Mouse (Mus musculus) forebrain, embryonic 14.5 days (tissue): ENCODE measurements around the gene Celf1. TPM values are rescaled to one million over a fixed set of nuclear protein-coding genes. Genes with fewer than 3 reads are reported as not detected.

Experiments used
- ATAC-seq: fragments of 200-750 bp; cut with Nextera tagmentation; 2 replicates; pipeline ENCODE4 v1.8.0; 2017; ENCODE audit warnings: mild to moderate bottlenecking, moderate library complexity
- DNase-seq: peaks from one replicate; pipeline ENCODE4 v3.0.0-alpha.2; 2015; ENCODE audit warnings: low spot score
- H3K27ac ChIP-seq: fragments of 300-500 bp; sonication (generic); 2 replicates; pipeline ENCODE4 v1.5.1; 2014; ENCODE audit warnings: low read depth, mild to moderate bottlenecking, control low read depth, low read length, moderate library complexity
- H3K27me3 ChIP-seq: fragments of 300-500 bp; sonication (generic); replicated peaks from 2 replicates; pipeline ENCODE4 v1.6.1; 2014; ENCODE audit warnings: low read length, control low read depth, mixed read lengths; ENCODE audit not compliant: control insufficient read depth, insufficient read depth
- H3K36me3 ChIP-seq: fragments of 300-500 bp; sonication (generic); 2 replicates; pipeline ENCODE4 v1.6.1; 2014; ENCODE audit warnings: low read length, control low read depth; ENCODE audit not compliant: control insufficient read depth, insufficient read depth
- H3K4me1 ChIP-seq: fragments of 300-500 bp; sonication (generic); 2 replicates; pipeline ENCODE4 v1.6.1; 2014; ENCODE audit warnings: antibody characterized with exemption, low read length, control low read depth; ENCODE audit not compliant: control insufficient read depth, insufficient read depth
- H3K4me2 ChIP-seq: fragments of 300-500 bp; sonication (generic); 2 replicates; pipeline ENCODE4 v1.6.1; 2014; ENCODE audit warnings: mild to moderate bottlenecking, control low read depth, low read length
- H3K4me3 ChIP-seq: fragments of 300-500 bp; sonication (generic); 2 replicates; pipeline ENCODE4 v1.5.1; 2014; ENCODE audit warnings: low read depth, low read length, control low read depth
- H3K9ac ChIP-seq: fragments of 300-500 bp; sonication (generic); 2 replicates; pipeline ENCODE4 v1.6.1; 2014; ENCODE audit warnings: mild to moderate bottlenecking, low read length, control low read depth, moderate library complexity
- H3K9me3 ChIP-seq: fragments of 300-500 bp; sonication (generic); replicated peaks from 2 replicates; pipeline ENCODE4 v1.6.1; 2016; ENCODE audit warnings: low read length, control low read depth, mixed read lengths; ENCODE audit not compliant: control insufficient read depth
- WGBS: fragments of 180-500 bp; shearing (Covaris S2); extraction: QIAGEN DNeasy Blood & Tissue Kit; methylation state at CpG from one replicate; pipeline ENCODE4 v1.1.7; 2014; 5-methylcytosine and 5-hydroxymethylcytosine counted together
- polyA plus RNA-seq: library from polyadenylated mRNA; unstranded; fragments of >200 nt; fragmentation: Nextera tagmentation; extraction: Ambion mirVana; gene quantifications from 2 replicates; pipeline ENCODE4 v1.2.1, GENCODE M21; 2014

Gene Celf1
- polyA plus RNA-seq, 1 experiment from 2014 or later: 76.4 TPM

- Histone ChIP-seq H3K27ac (no peak overlapping the region), H3K4me1 (0 out of 2 replicates have a peak, but pooled peaks cover 3% of the 10 kb centered on the region), H3K4me2 (no peak overlapping the region), H3K27me3 (no peaks in the 10 kb centered on the region), H3K9me3 (no peaks in the 10 kb centered on the region), H3K9ac (no peak overlapping the region), H3K36me3 (0 out of 2 replicates have a peak, but pooled peaks cover 3% of the 10 kb centered on the region), H3K4me3 (no peak overlapping the region)
- DNase-seq (no peak), ATAC-seq (no peak)
- WGBS: 76% methylated on average over 7 of the region's 7 CpGs
Observed at GRCm38 (mm10) chr2:90975181-90975835, 35.1 kb downstream of the Celf1 start.

GRCm38 (mm10) chr2:90976590-90976989, 36.4 kb downstream of the Celf1 start:
- no peak for DNase-seq
- Histone ChIP-seq H3K4me2 (no peak overlapping the region), H3K4me3 (no peak overlapping the region), H3K4me1 (no peaks in the 10 kb centered on the region), H3K27ac (no peak overlapping the region), H3K9me3 (no peaks in the 10 kb centered on the region), H3K27me3 (no peaks in the 10 kb centered on the region), H3K36me3 (0 out of 2 replicates have a peak, but pooled peaks cover 2% of the 10 kb centered on the region), H3K9ac (no peak overlapping the region)
- no peak for ATAC-seq
- 90% methylated on average over 2 of the region's 2 CpGs for WGBS

GRCm38 (mm10) chr2:90977291-90977690, 37.1 kb downstream of the Celf1 start:
- Histone ChIP-seq H3K4me2 (no peak overlapping the region), H3K4me3 (no peak overlapping the region), H3K27ac (no peak overlapping the region), H3K9ac (no peak overlapping the region), H3K27me3 (no peaks in the 10 kb centered on the region), H3K9me3 (no peaks in the 10 kb centered on the region), H3K36me3 (no peaks in the 10 kb centered on the region), H3K4me1 (no peaks in the 10 kb centered on the region)
- WGBS: 82% methylated on average over 4 of the region's 4 CpGs
- DNase-seq (no peak), ATAC-seq (no peak)

- DNase-seq: no peak
- no peaks in the 10 kb centered on the region for H3K36me3 ChIP-seq
- H3K9me3 ChIP-seq: no peaks in the 10 kb centered on the region
- no peaks in the 10 kb centered on the region for H3K27me3 ChIP-seq
- no peak overlapping the region for H3K27ac ChIP-seq
- H3K9ac ChIP-seq: no peak overlapping the region
- 96% methylated on average over 3 of the region's 3 CpGs for WGBS
- ATAC-seq: no peak
- no peaks in the 10 kb centered on the region for H3K4me1 ChIP-seq
- no peak overlapping the region for H3K4me3 ChIP-seq
- no peak overlapping the region for H3K4me2 ChIP-seq
Observed at GRCm38 (mm10) chr2:90986055-90986454, 45.9 kb downstream of the Celf1 start.

GRCm38 (mm10) chr2:91008536-91008935, 68.4 kb downstream of the Celf1 start:
- no peak overlapping the region for H3K9ac ChIP-seq
- 96% methylated on average over 8 of the region's 8 CpGs for WGBS
- ATAC-seq (no peak), DNase-seq (no peak)
- H3K4me2 ChIP-seq: no peak overlapping the region
- H3K4me3 ChIP-seq: no peak overlapping the region
- no peak overlapping the region for H3K27ac ChIP-seq
- H3K36me3 ChIP-seq: peaks cover 86% of the 10 kb centered on the region
- no peaks in the 10 kb centered on the region for H3K9me3 ChIP-seq
- H3K27me3 ChIP-seq: no peaks in the 10 kb centered on the region
- no peaks in the 10 kb centered on the region for H3K4me1 ChIP-seq

GRCm38 (mm10) chr2:91013881-91014280, 73.7 kb downstream of the Celf1 start:
- Histone ChIP-seq H3K4me1 (no peaks in the 10 kb centered on the region), H3K9me3 (no peaks in the 10 kb centered on the region), H3K4me3 (no peak overlapping the region), H3K9ac (no peak overlapping the region), H3K4me2 (no peak overlapping the region), H3K27me3 (no peaks in the 10 kb centered on the region), H3K36me3 (peaks cover 64% of the 10 kb centered on the region), H3K27ac (no peak overlapping the region)
- no peak for DNase-seq
- 86% methylated on average over 2 of the region's 2 CpGs for WGBS
- no peak for ATAC-seq

GRCm38 (mm10) chr2:91015386-91015785, 75.2 kb downstream of the Celf1 start:
- no peak overlapping the region for H3K4me3 ChIP-seq
- H3K9me3 ChIP-seq: no peaks in the 10 kb centered on the region
- H3K4me1 ChIP-seq: no peaks in the 10 kb centered on the region
- H3K36me3 ChIP-seq: peaks cover 59% of the 10 kb centered on the region
- no peak overlapping the region for H3K9ac ChIP-seq
- 87% methylated on average over 4 of the region's 4 CpGs for WGBS
- H3K27me3 ChIP-seq: no peaks in the 10 kb centered on the region
- ATAC-seq: no peak
- no peak overlapping the region for H3K4me2 ChIP-seq
- DNase-seq: no peak
- no peak overlapping the region for H3K27ac ChIP-seq

- Histone ChIP-seq H3K27ac (no peak overlapping the region), H3K4me2 (no peak overlapping the region), H3K9ac (no peak overlapping the region), H3K36me3 (peaks cover 41% of the 10 kb centered on the region), H3K9me3 (no peaks in the 10 kb centered on the region), H3K4me3 (no peak overlapping the region), H3K27me3 (no peaks in the 10 kb centered on the region), H3K4me1 (no peaks in the 10 kb centered on the region)
- ATAC-seq: no peak
- DNase-seq: peak; percentile 23
- 80% methylated on average over 8 of the region's 8 CpGs for WGBS
Observed at GRCm38 (mm10) chr2:91018061-91018788, 78.0 kb downstream of the Celf1 start.

- no peak overlapping the region for H3K9ac ChIP-seq
- H3K27ac ChIP-seq: no peak overlapping the region
- no peak overlapping the region for H3K4me2 ChIP-seq
- H3K9me3 ChIP-seq: no peaks in the 10 kb centered on the region
- DNase-seq: no peak
- H3K4me1 ChIP-seq: no peaks in the 10 kb centered on the region
- no peak for ATAC-seq
- H3K4me3 ChIP-seq: no peak overlapping the region
- 97% methylated on average over 3 of the region's 3 CpGs for WGBS
- H3K36me3 ChIP-seq: peaks cover 24% of the 10 kb centered on the region
- H3K27me3 ChIP-seq: no peaks in the 10 kb centered on the region
Observed at GRCm38 (mm10) chr2:91019911-91020310, 79.7 kb downstream of the Celf1 start.
